Mouse (Mus musculus) spleen, postnatal 36 days (tissue): ENCODE measurements around the gene Dmbx1.
A peak's percentile ranks its signal among the peaks of the same experiment; 100 is the strongest.

Experiments used
- DNase-seq, 2 experiments: peaks; one replicate each; pipeline ENCODE4 v3.0.0; 2022; ENCODE audit warnings: low spot score in 2 of 2, mixed read lengths in 1 of 2

Gene Dmbx1

DNA sequence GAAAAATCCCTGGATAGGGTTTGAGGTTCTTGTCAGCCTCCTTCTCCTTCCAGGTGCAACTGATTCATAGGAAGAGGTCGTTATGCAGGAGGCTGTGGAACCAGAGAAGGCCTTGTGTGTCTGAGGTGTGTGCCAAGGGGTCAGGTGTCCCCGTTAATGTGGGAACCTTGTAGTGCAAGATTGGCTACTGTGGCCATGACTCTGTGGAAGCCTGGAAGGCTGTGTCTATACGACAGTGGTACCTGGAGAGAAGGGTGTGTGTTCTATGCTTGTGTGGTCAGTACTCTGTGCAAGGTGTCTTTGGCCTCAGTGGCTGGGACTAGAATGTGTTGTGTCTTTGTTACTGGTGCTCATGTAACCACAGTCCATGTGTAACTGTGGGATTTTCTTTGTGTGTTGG lies 955 bp upstream of the Dmbx1 start:
- DNase-seq = no peak

- no peak for DNase-seq
Observed at GRCm38 (mm10) chr4:115938276-115939160, 1.2 kb downstream of the Dmbx1 start.

DNA sequence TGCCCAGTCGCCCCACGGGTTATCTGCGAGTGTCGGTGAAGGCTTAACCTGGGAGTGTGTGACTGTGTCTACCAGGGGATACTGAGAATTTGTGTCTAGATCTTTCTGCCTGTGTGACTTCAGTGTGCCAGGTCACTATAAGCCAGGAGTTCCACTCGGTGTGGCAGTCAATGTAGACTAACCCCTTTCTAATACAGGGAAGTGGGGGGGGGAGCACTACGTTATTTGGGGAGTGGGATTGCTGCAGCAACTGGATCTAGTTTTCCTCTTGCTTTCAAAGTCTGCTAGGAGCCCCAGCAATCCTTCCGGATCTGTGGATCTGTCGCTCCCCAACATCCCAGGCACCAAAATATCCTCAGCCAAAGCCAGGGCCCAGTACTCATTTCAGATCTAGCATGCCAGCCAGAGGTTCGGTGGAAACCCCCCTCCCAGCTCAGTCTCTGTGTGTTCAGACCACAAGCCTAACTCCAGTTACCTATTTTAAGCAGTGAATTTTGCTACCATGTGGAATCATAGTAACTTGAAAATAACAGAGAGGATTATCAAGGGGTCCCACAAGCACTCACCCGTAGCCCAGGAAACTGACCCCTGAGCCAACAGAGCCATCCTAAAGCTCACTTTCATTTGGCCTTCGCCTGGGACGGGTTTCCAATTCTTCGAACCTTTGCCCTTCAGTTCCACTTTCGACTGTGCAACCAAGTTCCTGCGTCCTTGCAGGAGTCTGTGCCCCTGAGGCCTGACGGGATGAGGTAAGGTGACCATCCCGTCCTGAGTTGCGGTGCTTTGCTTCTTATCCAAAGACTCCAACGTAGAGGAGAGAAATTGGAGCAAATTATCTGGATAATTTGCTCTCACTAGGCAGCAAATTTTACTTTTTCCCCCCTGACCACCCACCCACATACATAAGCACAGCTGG lies 2.4 kb downstream of the Dmbx1 start:
- DNase-seq = no peak

DNA sequence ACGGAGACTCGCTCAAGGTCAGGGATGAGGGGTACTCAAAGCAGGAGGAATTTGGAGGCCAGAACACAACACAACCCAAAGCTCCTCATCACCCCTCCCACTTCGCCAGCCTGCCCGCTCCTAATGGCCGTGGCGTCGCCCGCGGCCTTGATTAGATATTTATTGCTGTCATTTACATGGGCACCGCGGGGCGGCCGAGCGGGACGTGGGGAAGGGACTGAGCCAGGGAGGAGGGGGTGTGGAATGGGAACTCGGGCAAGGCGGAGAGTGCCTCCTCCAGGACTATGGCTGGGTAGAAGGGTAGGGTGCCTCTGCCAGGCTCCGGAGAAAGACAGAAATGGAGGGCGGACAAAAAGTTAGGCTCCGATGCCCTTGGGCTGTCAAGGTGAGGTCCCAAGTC lies 3.1 kb downstream of the Dmbx1 start:
- no peak for DNase-seq

- DNase-seq = no peak
Observed at GRCm38 (mm10) chr4:115935835-115936581, 3.7 kb downstream of the Dmbx1 start.

GRCm38 (mm10) chr4:115931556-115932088 lies 8.1 kb downstream of the Dmbx1 start:
- no peak for DNase-seq

DNA sequence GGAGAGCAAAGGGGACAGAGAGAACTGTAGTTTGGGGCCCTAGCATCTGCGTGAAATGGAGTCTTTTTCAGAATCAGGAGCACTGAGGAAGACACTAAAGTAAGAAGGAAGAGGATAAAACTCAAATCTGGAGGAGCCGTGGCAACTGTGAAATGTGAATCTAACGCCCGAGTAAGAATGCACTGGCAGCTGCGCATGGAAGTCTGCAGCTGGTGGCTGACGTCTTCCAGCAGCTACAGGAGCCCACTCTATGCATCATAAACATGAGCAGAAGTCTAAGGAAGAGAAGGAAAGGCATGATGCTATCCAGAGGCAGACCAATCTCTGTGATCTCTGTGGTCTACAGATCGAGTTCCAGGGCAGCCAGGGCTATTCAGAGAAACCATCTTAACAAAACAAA lies 12.1 kb downstream of the Dmbx1 start:
- no peak for DNase-seq

- no peak for DNase-seq
Observed at GRCm38 (mm10) chr4:115923262-115923880, 16.4 kb downstream of the Dmbx1 start.

DNA sequence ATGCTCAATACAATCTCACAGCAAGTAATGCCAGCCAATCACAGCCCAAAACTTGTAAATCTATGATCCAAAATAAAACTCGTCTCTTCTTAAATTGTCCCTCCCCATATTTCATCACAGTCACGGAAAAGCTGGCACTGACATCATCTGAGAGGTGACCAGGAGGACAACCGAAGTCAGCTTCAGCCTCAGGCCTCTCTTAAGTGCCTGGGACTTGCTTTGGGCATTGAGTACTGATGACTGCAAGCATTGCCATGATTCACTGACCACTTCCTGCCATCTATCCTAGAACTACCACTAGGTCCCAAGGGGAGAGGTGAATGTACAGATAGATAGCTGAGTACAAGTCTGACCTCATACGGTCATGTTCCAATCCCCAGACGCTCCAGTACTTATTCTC lies 17.0 kb downstream of the Dmbx1 start:
- DNase-seq = no peak

DNA sequence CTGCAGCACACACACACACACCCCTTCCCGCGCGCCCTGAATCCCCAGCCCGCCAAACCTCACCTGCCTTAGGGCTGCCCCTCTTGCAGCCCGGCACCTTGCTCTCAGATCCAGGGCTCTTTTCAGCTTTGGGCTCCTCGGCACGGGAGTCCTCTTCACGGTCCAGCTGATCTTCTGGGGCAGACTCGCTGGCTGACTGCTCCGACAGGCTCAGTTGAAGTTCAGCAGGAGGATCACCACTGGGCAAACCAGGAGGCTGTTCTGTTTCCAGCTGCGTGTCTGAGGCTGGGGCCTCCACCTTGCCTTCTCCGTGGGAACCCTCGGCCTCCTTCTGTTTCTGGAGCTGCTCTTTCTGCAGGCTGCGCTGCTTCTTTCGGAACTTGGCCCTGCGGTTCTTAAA lies 19.8 kb downstream of the Dmbx1 start:
- DNase-seq = no peak

DNA sequence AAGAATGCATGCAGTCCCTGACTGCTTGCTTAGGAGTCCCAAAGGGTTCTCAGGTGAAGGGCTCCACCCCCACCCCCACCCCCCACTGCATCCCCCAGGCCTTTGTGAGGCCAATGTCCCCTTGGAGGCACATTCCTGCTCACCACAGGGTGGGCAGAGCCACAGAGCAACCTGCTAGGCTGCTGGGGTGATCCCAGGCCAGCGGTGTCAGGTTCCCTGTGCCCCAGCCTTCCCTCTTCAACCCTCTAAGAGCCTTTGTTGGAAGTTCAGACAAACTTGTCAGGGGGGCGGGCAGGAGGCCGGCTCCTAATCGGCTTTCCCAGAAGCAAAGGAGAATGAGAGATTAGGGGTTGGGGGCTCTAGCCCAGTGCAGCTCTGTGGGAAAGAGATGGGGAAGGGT lies 28.1 kb downstream of the Dmbx1 start:
- no peak for DNase-seq

DNA sequence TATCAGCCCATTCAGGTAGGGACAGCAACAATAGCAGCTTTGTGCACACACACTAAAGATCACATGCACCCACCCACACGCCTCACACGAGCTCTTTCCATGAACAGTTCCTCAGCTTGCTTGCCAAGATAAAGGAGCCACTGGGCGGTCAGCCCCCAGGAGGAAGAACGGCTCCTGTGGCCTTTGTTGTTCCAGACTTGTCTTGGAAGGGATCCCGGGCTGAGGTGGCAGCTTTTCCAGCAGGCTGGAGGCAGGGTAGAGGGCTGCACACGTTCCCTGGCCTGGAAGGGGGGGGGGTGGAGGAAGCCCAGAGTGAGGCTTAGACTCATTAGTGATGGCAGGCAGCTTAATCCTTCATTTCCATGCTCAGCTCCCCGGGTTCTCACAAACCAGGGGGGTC lies 31.1 kb downstream of the Dmbx1 start:
- no peak for DNase-seq

- DNase-seq = no peak
Observed at GRCm38 (mm10) chr4:115907994-115908393, 31.7 kb downstream of the Dmbx1 start.

GRCm38 (mm10) chr4:115906791-115907190 lies 32.9 kb downstream of the Dmbx1 start:
- no peak for DNase-seq

GRCm38 (mm10) chr4:115905701-115906100 lies 34.0 kb downstream of the Dmbx1 start:
- DNase-seq = no peak

DNA sequence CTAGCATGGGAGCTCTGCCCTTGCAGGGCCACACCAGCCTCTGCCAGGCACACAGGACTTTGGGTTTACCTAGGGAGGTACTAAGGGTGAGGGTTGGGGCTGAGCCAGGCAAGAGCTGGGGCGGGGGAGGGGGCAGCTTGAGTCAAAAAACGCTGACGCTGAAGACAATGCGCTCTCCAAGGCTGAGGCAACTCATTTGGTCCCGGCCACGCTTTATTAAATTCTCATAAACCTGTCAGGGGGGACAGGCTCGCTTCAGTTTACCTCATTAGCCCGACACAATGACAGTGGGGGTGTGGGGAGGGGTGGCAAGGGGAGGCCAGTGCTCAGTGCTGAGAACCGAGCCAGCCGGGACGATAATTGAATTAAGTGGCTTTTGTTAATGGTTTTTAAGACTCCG lies 35.4 kb downstream of the Dmbx1 start:
- no peak for DNase-seq

GRCm38 (mm10) chr4:115902816-115903215 lies 36.9 kb downstream of the Dmbx1 start:
- peak; percentile 40 to 50 for DNase-seq

DNA sequence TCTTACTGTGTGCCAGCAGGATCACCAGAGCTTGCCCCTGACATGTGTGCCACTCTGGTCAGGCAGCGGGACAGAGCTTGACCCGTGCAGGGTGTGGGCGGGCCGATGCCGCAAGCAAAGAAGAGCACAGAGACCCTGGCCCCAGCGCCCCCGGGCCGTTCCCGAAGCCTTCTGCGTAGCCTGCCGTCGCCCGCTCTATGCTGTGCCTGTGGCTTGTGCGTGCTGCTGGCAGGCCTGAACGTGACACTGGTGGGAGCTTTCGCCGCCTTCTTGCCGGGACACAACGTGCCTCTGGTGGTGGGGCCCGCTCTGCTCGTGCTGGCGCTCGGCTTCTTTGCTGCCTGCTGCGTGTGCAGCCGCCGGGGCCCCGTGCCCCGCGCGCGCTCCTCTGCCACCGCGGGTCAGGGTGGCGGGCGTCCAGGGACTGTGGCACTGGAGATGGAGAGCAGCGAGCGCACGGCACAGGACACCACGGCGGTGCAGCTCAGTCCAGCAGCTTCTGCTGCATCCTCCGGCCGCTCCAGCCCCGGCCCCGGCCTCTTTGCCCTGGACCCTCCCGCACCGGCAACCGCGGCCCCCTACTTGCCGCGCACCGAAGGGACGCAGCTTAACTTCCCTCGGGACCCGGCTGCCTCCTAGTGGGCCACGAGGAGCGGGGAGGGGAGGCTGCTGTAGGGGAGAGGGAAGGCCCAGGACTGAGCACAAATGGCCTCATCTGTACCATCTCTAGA lies 41.7 kb downstream of the Dmbx1 start:
- no peak for DNase-seq

DNA sequence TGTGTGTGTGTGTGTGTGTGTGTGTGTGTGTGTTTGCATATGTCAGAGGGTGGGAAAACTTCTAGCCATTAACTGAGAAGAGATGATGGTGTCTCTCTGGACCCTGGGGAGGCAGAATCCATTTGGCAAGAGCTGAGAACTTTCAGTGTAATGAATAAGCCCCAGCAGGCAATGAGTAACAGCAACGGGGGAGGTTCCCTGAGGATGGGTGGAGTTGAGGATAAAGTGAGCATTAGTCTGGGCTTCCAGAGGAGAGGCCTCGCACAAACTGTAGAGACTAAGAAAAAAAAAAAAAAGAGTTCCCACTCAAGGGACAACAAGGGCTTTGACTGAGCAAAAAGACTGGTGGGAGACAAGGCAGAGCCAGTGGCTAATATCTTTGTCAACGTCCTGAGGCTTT lies 45.4 kb downstream of the Dmbx1 start:
- no peak for DNase-seq

GRCm38 (mm10) chr4:115890553-115890952 lies 49.2 kb downstream of the Dmbx1 start, which contains the start of gene 6430628N08Rik:
6430628N08Rik (plus strand) TSS chr4:115890665.
- DNase-seq = no peak
